Mouse (Mus musculus): Measurements from ENCODE around the gene Dscaml1.

The Dscaml1 gene

DNA sequence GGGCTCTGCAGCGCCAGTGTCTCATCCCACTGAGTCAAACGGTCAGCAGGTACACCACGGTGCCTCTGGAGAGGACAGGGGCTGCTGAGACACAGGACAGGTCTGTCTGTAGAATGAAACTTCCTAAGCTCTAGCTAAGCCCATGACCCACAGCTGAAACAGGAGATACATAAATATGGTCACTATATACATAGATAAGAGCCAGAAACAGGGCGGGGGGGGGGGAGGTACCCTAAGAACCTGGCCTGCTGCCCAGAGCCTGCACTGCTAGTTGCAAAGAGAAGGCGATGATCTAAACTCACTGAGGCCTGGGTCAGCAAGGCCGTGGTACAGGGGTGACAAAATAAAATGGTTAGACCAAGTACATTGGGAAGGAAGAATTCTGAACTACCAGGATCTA is 361.1 kb downstream of the Dscaml1 start:
- DNase-seq = no peak

DNA sequence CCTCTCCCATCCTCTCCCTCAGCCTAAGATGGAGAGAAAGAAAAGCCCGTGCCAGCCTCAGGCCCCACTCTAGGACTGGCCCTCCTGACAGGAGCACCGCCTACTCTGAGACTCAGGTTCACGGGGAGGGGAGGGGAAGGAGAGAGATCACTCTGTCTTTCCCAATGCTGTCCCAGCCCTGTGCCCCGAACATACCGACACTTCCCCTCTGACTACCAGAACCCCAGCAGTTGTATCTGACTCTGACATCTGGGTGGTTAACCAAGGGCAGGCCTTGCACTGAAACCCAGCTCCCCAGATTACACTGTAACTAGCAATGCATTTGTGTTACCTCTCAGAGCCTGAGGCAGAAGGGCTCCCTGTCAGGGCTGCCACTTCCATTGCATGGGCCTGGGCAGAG is 362.0 kb downstream of the Dscaml1 start:
- DNase-seq = no peak

- no peak for DNase-seq
These were observed 365.2 kb downstream of the Dscaml1 start for GRCm38 (mm10) chr9:45791456-45792142.

- DNase-seq = no peak
These were observed 365.8 kb downstream of the Dscaml1 start for GRCm38 (mm10) chr9:45792235-45792634.

DNA sequence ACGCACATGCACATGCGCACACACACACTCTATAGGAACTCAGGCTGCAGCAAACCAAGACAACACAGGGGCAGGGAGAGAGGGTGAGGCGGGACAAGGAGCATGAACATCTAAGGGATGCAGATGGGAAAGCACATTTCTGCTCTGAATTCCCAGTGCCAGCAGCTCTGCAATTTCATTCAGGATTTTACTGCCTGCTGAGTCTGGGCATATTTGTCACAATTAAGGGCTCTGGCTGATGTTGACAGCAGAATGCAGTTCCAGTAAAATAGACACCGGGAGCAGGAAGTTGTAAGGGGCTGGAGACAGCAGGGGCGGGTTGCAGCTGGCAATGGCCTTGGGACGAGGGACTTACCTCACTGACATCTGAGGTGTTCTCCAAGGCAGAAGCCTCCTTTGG is 367.3 kb downstream of the Dscaml1 start:
- DNase-seq = no peak

- DNase-seq = no peak
These were observed 369.3 kb downstream of the Dscaml1 start for GRCm38 (mm10) chr9:45795722-45796121.

GRCm38 (mm10) chr9:45797271-45797670 is 370.8 kb downstream of the Dscaml1 start:
- DNase-seq = no peak

DNA sequence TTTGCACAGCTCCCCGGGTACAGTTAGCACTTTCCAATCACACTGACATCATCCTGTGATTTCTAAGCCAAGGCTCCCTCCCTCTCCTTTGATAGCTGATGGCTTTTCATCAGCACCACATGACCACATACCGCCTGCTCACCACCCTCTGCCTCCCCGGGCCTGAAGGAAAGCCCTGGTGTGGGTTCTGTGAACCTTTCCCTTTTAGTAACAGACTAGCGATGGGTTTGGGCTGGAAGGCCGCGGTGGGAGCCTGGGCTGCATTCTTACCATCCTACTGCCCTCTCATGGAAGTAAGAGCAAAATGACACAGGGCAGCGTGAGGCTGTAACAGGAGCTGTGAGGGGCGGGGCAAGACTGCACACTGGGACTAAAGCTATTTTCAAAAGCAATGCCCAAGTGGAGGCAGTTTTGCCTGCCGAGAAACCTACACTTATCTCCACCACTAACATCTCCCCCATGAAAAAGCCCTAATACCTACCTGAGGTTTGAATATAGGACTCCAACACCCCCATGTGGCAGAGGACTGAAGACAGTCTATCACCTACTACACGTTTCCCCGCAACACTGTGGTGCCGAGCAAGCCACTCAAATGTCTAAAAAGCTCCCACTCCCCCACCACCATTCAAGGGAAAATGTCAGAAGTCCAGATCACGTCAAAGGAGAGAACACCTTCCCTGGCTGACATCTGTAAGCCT is 372.2 kb downstream of the Dscaml1 start:
- DNase-seq = peak; percentile 85

GRCm38 (mm10) chr9:45799402-45799801 is 373.0 kb downstream of the Dscaml1 start:
- DNase-seq = no peak
